Mouse (Mus musculus): ENCODE data around the gene Gzmk.

Gene Gzmk

DNA sequence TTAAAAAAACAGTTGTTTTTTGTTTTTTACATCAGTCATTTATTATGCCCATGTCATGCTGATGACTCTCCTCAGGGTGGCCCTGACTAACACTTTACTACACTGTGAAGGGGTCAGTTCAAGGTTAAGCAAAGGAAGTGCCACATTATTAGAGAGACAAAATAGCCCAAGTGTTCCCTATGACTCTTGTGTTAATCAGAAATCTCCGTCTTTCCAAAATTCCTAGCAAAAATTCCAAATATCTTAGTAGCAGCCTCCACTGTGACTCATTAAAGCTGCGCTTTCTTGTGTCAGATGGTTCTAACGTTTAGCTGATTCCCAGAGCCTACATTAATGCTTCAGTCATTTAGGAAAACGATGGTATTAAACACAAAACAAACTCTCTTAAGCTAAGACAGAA, 23.5 kb downstream of the Gzmk start:
- DNase-seq = no peak

DNA sequence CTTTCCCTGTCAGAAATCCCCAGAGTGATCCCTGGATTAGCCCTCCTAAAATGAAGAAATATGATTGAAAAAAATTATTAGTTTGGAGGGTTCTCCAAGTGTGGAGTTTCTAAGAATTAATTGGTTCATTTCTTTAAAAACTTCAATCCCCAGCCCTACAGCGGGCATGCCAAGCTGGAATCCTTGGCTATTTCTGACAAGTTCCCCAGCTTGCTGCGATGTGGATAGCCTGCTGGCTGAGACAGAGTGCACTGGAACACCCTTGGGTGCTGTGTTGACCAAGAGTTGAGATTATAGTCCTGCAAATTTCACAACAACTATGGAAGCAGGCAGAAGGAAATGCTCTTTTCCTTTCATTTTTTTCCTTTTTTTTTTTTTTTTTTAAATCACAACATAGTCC, 24.1 kb downstream of the Gzmk start:
- DNase-seq = no peak

DNA sequence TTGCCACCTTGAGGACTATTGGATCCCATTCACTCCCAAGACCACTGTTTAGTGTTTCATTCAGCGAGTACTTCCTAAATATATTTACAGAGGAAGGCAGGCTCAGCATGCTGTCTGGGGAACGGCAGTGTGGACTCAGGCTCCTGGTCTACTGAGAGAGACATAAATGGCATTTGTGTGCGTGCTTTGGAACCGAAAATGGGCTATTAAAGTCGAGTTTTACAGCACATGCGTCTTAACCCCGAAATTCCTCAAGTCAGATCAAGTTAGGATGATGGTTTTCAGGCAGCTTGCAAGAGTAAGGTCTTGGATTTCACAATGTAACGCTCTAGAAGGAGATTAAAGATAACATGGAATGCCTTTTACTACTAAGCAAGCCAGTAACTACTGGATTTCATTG, 25.0 kb downstream of the Gzmk start:
- no peak for DNase-seq

DNA sequence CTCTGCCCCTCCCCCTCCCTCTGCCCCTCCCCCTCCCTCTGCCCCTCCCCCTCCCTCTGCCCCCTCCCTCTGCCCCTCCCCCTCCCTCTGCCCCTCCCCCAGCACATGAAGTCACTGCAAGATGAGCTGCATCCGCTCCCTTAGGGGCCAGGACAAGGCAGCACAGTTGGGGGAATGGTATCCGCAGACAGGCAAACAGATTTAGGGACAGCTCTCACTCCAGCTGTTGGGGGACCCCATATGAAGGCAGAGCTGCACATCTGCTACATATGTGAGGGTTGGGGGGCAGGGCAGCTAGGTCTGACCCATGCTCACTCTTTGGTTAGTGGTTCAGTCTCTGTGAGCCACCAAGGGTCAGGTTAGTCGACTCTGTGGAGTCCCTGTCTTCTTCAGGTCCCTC, 26.4 kb downstream of the Gzmk start:
- DNase-seq = no peak

DNA sequence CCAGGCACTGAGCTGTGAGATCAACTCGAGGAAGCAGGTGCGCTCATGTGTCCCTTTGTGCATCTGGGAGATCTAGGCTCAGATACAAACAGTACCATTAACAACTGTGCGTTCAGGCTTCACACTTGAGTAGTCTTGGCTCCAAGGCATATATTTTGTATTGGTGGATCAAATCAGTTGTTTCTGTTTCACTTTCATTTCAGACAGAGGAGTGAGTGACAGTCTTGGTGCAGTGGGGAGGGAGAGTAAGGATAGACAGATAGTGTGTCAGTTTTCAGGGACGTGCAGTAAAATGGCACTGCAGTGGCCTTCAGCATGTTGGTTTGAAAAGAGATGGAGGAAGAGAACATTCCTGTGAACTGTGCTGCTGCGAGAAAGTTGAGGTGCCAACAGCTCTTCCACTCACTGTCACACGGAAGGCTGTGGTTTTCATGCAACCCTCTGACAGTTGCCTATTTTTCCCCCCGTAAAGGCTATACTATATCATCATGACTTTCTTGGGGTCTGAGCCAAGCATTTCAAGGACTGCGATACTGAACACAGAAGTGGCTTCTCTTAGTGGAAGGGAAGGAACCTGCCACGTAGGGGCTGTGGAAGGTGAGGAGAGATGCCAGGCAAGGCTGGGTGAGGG, 27.7 kb downstream of the Gzmk start:
- no peak for DNase-seq

DNA sequence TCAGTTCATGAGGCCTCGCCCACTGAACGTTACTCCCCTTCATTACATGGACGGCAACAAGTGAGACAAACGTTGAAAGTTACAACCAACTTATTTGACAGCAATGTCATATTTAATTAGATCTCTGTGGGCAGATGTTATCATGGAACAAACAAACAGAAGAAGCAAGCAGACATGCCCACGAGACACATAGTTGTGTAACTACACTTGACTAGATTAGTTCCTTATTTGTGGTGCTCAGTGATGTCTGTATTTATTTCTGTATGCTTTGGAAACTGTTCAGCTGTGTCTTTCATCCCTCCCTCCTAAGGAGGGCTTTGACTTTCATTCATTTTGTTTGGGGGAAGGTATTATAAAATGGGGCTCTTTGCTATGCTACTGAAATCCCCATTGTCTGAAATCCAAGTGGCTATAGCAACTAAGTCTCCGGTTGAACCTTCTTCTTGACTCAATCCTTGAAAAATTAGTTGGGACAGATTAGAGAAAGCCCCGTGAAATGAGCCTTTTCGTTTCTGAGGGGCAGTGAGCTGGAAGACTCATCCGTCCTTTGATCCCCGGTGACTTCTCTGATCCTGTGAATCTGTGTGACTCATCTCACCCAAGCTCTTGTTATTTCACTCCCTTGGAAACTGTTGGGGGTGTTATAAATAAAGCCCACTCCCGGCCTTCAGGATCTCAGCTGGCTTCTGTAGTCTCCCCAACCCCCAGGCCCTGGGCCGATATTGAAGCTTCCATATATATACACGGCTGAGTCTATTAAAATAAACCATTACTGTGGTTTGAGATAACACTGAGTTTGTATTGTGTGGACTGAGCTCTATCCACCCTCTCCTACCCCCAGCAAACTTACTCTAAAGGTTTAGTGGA, 28.7 kb downstream of the Gzmk start:
- DNase-seq = no peak

DNA sequence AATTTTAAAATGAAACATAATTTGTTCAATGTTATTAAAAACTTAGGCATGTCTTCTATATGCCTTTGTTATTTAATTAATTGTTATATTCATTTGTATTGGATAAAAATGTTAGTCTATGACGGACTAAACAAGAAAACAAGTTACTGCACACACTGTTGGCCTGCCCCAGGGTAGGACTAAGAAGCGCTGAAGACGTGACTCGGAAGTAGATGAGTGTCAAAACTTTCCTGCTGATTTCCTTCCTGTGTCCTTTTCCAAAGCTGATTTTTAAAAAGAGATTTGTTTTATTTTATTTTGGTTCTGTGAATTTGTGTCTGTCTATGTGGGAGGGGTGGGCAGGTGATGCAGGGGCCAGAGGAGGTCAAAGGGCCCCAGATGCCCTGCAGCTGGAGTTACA, 42.0 kb downstream of the Gzmk start:
- no peak for DNase-seq

DNA sequence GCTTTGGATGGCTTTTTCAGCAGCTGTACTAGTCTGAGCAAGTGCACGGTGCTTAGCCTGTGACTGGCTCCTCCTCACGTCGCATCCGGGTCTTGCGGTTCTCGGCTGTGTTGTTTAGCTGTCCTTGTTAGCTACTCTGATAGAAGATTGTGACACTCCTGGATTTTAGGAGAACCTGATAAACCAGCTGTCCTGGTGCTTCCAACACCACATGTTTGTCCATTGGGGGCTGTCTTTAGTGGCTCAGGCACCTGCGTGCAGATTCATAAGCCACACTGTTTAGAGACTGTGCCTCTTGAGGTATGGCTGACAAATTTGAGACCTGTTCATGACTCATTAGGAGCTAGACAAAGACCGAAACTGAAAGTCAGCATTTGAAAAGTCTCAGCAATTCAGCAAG, 42.4 kb downstream of the Gzmk start:
- no peak for DNase-seq

DNA sequence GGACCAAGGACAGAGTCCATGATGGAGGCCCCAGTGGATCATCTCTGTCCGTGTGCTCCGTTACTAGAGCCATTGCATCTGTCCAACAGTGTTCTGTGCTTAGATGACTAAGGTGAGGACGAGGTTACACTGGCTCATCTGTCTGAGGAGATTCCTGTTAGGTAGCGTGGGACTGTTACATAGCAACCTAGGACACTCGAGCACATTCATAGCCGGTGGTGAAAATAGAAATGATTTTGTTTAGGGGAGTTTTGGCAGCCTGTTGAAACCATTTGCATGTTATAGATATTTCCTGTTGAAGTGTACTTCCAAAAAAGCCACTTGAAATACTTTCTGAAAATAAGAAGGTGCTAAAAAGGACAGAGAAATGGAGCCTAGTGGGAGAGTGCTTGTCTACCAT, 51.5 kb downstream of the Gzmk start:
- no peak for DNase-seq

DNA sequence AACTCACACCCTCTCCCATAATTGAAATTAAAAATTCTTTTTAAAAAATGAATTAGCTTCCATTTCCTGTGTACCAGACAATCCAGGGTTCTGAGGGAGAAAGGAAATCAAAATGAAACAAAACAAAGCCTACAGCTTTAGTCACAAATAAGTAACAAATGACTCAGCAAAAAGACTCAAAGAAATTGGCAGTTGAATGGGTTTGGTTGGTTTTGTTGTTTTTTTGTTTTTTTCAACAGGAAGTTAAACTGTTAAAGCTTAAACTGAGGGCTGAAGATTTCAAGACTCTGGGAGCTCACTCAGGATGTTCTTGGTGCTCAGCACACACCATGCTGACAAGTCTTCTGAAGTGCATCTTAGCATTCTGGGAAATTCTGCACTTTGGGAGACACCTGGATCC, 55.5 kb downstream of the Gzmk start:
- DNase-seq = peak; percentile 33

DNA sequence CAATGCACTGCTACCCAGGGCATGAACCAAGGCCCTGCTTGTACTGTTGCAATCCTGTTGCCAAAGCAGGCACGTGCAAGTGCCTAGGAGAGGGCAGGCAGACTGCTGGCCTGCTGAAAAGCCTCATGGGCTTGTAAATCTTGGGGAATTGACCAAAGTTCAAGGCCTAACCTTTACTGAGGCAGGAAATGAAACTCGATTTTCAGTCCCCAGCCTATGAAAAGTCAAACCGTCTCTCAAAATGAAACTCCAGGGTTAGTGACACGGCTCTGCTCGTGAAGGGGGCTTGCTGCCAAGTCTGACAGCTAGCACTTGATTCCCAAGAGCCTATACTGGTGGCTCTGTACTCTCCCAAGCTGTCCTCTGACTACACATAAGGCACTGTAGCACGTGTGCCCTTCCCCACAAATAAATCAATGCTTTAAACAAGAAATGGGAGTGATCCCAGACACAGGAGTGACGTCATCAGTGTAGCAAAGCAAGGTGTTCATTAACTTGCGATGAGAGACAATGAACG, 57.6 kb downstream of the Gzmk start:
- DNase-seq = peak; percentile 57

DNA sequence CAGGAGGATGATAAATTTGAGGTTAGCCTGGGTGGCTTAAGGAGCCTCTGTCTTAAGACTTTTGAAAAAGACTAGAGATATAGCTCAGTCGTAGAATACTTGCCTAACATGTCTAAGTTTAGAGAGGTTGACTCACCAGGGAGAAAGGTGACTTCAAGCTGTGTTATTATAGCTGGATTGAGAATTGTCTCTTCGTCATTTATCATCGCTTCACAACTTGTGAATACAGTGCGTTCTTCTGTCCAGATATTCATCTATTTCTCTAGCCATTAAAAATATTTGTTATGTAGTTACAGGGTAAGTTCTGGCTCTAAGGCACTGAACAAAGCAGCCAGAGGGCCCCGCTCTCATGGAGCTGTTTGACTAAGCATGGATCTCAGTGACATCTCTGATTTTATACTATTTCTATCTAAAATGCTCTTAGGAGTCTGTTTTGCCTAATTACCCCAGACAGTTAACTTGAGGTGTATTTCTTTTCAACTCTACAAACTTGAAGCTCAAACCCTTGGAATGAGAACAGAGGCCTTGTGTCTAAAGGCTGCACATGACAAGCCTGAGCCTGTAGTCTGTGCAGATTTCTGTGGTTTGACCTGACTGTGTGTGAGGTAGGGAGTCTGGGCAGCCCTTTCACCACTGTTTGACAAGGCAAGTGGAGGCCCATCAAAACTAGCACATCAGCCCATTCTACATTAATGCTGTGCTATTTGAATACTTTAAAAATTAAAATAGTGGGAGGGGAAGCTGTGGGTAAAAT, 61.3 kb downstream of the Gzmk start:
- DNase-seq = no peak

DNA sequence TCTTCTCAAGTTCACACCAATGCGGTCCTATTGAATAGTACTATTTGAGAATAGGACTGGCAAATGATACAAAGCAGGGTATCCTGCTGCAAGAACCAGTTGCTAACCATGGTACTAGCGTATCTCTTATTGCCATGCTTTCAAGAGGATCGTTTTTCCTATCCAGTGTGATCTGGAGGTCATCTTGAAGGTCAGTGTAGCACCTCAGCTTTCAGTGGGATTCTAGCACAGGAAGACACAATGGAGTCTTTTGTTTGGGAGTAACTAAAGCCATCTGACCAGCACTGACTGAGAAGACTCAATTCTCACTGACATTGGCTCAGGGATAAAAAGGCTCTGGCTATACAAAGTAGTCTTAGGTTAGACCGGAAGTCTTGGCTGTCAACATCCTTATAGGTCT, 74.2 kb downstream of the Gzmk start:
- no peak for DNase-seq

DNA sequence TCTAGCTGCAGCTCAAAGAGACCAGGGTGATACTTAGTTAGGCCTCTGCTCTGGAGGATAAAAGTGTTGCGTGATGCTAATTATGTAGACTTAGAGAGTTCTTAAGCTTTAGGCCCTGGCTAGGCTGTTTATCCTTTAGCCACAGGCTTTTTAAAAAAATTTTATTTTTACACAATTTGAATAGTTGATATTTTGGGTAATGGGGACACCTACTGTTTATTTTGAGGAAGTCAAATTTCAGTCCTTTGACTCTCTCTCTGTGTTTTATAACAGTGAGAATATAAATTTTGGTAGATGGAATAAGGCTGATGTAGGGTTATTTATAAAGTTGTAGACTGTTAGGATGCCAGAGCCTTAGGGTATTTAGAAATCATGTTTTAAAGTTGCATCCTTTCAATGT, 86.1 kb downstream of the Gzmk start:
- DNase-seq = no peak

DNA sequence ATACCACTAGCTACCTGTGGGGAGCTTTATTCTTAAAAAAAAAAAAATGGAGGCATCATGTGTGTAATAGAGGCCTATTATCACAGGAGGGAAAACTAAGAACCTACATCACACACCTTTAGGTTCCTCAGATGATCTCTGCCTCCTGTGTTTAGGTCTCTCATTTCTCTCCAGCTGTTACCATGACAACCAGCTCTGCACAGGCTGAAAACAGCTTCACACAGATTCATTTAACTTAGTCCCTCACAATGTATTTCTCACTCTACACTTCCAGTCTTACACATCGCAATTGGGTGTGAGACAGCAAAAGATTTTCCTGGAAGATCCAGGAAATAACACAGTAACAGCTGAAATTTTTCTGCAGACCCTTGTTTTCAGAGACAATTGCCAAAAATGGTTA, 95.7 kb downstream of the Gzmk start:
- no peak for DNase-seq

Data from kidney, adult 9 months (tissue).